Mouse (Mus musculus) neural tube, embryonic 10.5 days (tissue): ENCODE data around the gene Ing2.

Source experiments
- DNase-seq: peaks from one replicate; pipeline ENCODE4 v3.0.0-alpha.2; 2017; ENCODE audit warnings: low spot score; ENCODE audit errors: extremely low spot score

The Ing2 gene

GRCm38 (mm10) chr8:47676224-47676623 is 868 bp upstream of the Ing2 start:
- DNase-seq = peak; percentile 53

GRCm38 (mm10) chr8:47675786-47676185 is 430 bp upstream of the Ing2 start:
- DNase-seq = no peak

- no peak for DNase-seq
Measured at GRCm38 (mm10) chr8:47674140-47674776, 1.1 kb downstream of the Ing2 start.

GRCm38 (mm10) chr8:47673317-47674139 is 1.8 kb downstream of the Ing2 start:
- peak; percentile 95 for DNase-seq

GRCm38 (mm10) chr8:47664231-47664785 is 11.0 kb downstream of the Ing2 start:
- DNase-seq = no peak

- DNase-seq = no peak
Measured at GRCm38 (mm10) chr8:47663201-47663600, 12.2 kb downstream of the Ing2 start.

DNA sequence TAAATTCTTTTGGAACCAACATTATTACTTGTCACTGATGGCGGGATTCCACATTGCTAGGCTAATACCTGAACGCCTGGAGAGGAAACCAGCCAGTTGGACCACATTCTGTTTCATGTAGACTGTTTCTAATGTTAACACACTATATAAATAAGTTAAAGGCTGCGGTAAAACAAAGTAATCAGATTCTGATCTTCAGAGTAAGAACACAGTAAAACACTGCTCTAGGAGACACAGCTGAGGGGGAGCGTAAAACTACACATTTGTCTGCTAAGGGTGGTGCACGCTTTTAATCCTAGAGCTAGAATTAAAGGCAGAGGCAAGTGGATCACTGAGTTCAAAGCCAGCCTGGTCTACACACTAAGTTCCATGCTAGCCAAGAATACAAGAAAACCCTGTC is 12.6 kb downstream of the Ing2 start:
- no peak for DNase-seq

GRCm38 (mm10) chr8:47660394-47660793 is 15.0 kb downstream of the Ing2 start:
- DNase-seq = no peak

DNA sequence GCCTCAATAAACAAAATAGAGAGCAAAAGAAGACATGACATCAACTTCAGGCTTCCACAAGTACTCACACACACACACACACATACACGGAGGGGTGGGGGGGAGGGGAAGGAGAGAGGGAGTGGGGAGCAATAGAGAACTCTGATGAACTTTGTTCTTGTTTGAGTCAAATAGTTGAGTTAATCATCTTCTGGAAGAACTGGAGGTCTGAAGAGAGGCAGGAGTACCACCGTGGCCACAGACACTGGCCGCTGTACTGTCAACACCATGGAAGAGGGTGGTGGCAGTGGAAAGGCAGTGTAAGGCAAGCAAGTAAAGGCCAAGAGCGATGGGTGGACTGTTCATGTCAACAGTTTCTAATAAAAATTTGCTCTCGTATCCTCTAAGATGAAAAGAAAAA is 15.9 kb downstream of the Ing2 start:
- no peak for DNase-seq

GRCm38 (mm10) chr8:47654406-47654805 is 20.9 kb downstream of the Ing2 start:
- no peak for DNase-seq

DNA sequence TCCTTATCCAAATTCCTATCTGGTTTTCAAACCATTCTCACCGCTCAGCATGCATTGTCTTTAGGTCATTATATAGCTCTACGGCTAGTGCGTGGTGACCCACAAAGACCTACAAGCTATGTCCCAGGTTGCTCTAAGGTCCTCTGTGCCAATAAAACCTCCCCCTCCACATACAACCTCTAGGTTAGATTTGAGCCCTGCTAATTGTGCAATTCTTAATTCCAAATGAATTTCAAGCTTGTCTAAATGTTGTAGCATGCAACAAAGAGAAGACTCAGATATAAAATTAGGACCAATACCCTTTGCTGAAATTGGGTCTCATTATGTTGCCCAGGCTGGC is 22.6 kb downstream of the Ing2 start:
- DNase-seq = no peak

DNA sequence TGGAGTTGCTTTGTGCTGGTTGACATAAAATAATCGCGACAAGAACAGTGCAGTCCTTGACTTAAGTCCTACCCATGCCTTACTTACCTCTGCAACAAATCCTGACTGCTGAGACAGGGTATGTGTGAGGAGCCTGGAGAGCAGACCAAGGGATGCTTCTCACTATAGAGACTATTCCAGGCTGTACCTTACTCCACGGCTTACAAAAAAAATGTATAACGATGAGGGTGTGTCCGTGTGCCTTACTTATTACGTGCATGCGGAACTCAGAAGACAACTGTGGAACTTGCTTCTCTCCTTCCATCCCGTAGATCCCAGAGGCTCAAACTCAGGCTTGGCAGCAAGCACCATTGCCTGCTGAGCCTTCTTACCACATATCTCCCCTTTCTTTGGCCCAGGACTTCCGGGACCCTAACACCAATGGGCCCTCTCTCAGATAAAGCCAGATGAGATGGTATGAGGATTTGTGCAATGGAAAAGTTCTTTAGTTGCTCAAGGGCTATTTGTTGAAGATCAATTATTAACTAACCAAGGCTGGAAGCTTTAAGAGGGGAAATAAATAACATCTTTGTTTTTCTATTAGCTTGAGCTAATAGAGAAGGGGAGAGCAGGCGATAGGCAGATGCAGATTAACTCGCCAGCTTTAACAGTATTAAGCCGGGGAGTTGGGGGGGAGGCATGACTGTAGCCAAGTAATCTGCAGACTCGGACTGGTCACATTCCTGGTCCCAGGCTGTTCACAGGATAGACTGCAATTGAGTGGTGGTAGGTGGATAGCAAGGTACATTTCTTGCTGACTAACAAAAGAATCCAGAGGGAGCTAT is 23.2 kb downstream of the Ing2 start:
- DNase-seq = no peak

GRCm38 (mm10) chr8:47650853-47651252 is 24.5 kb downstream of the Ing2 start:
- no peak for DNase-seq

GRCm38 (mm10) chr8:47649551-47649950 is 25.8 kb downstream of the Ing2 start:
- no peak for DNase-seq

DNA sequence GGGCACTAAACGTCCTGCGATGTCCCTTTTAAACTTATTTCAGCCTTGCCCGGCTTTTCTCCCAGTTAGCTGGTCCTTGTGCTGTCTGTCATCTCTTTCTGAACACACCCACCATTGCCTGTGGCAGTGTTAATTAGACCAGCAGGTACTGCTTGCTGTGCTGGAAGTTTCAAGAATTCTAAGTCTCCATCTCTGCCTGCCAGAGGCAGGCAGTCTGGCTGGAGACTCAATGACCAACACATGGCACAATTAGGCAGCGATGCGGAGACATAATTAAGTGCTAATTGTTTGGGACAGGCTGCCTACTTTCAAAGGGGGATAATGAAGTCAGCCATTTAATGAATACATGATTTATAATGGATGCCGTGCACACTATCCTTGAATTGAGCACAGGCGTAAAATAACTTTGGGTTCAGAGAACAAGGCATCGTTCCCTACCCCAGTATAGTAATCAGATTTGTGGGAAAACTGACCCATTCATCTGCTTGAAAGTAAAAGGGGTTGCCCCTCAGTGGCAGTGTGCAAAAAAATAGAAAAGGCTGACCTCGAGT is 32.8 kb downstream of the Ing2 start:
- DNase-seq = no peak

- DNase-seq = no peak
Measured at GRCm38 (mm10) chr8:47637152-47637551, 38.2 kb downstream of the Ing2 start.

DNA sequence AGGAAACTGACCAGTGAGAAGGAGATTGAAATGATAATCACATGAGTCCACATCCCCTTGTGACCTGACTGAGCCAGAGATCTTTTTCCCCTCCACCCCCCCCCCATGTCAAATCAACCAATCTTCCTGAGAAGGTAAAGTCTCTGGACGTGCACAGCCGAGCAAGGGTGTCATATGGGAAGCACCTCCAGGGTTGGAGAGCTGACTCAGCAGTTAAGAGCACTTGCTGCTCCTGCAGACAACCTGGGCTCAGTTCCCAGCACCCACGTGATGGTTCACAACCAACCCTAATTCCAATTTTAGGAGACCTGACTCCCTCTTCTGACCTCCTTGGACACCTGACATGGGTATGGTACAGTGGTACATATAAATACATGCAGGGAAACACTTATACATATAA is 39.3 kb downstream of the Ing2 start:
- no peak for DNase-seq

GRCm38 (mm10) chr8:47634791-47635341 is 40.5 kb downstream of the Ing2 start:
- DNase-seq = no peak

GRCm38 (mm10) chr8:47621144-47621543 is 54.2 kb downstream of the Ing2 start:
- DNase-seq = no peak
